Mouse (Mus musculus): ENCODE results near the gene Vmn2r22. TPM values are rescaled to one million over a fixed set of nuclear protein-coding genes. Genes with fewer than 3 reads are reported as not detected.
"Not testable (repeated sequence)": the region's sequence is repeated elsewhere in the genome, so short reads cannot be mapped to it uniquely, and the experiment has no call there.

Vmn2r22 gene
- polyA plus RNA-seq (2015; fragmentation: Nextera tagmentation; extraction: Ambion mirVana), result not detected in 2 replicates

DNA sequence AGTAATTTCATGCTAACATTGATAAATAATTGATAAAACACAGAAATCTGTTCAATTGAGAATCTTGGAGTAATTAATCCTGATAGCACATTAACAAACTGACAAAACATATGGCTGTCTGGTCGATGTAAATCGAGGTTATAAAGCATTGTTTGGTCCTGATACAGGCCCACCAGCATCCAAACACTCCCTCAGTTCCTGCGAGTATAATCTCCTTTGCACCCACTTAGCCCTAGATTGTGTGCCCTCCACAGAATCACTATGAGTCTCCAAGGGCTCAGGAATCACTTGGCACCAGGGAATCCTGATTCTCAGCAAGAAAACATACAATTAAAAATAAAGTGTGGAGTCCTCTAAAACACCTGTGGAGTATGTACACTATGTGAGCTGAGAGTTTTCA is at the start of gene Vmn2r22:
TSS of gene Vmn2r22 (minus strand) at position 101 of the 400 bp plus-strand sequence.
- H3K9ac ChIP-seq (ENCODE audit: low read depth, low read length); H3K36me3 ChIP-seq (ENCODE audit: control insufficient read depth, insufficient read depth, low read length); H3K4me2 ChIP-seq (ENCODE audit: low read length); H3K4me3 ChIP-seq (ENCODE audit: low read length); H3K4me1 ChIP-seq (ENCODE audit: control insufficient read depth, insufficient read depth, low read depth, low read length); H3K9me3 ChIP-seq (ENCODE audit: control insufficient read depth, low read length); ATAC-seq; H3K27me3 ChIP-seq (replicated peaks; ENCODE audit: control insufficient read depth, insufficient read depth, low read length); H3K27ac ChIP-seq (ENCODE audit: low read depth, low read length): not testable (repeated sequence)
- 75% methylated on average over 3 of the region's 3 CpGs for WGBS

- Histone ChIP-seq H3K27ac (ENCODE audit: low read depth, low read length) (no peak overlapping the region), H3K4me3 (ENCODE audit: low read length) (no peak overlapping the region), H3K4me2 (ENCODE audit: low read length) (no peak overlapping the region), H3K4me1 (ENCODE audit: control insufficient read depth, insufficient read depth, low read depth, low read length) (no peaks in the 10 kb centered on the region), H3K27me3 (replicated peaks; ENCODE audit: control insufficient read depth, insufficient read depth, low read length) (no peaks in the 10 kb centered on the region), H3K9ac (ENCODE audit: low read depth, low read length) (no peak overlapping the region), H3K9me3 (ENCODE audit: control insufficient read depth, low read length) (no peaks in the 10 kb centered on the region), H3K36me3 (ENCODE audit: control insufficient read depth, insufficient read depth, low read length) (no peaks in the 10 kb centered on the region)
- peak; percentile 56; the same call in 1 of the 2 replicates for ATAC-seq
Measured at GRCm38 (mm10) chr6:123697213-123697612, 46.7 kb upstream of the Vmn2r22 start.

DNA sequence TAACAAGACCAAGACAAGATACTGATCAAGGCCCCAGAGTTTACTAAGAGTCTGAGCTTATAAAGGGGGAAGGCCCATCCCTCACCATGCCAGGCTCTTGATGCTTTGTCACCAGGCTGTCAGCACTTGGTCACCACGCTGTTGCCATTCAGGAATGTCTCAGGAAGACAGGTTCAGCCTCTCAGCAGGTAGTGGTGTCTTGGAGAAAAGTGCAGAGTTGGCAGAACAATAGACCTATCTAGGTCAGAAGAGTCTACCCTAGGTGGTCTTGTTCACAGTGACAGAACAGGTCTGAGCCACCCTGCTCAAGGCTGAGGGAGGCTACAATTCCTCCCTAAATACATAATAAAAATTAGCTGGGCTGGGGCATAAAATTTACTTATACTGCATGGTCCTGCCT is 46.1 kb upstream of the Vmn2r22 start:
- not testable (repeated sequence) for H3K4me1 ChIP-seq (ENCODE audit: control insufficient read depth, insufficient read depth, low read depth, low read length); ATAC-seq; H3K27me3 ChIP-seq (replicated peaks; ENCODE audit: control insufficient read depth, insufficient read depth, low read length); H3K27ac ChIP-seq (ENCODE audit: low read depth, low read length); H3K36me3 ChIP-seq (ENCODE audit: control insufficient read depth, insufficient read depth, low read length); H3K4me3 ChIP-seq (ENCODE audit: low read length); H3K9me3 ChIP-seq (ENCODE audit: control insufficient read depth, low read length); H3K9ac ChIP-seq (ENCODE audit: low read depth, low read length); H3K4me2 ChIP-seq (ENCODE audit: low read length)
- 13% methylated on average over 1 of the region's 1 CpGs for whole genome bisulfite sequencing

GRCm38 (mm10) chr6:123657040-123657439 is 6.5 kb upstream of the Vmn2r22 start:
- H3K4me3 ChIP-seq (ENCODE audit: low read length), result no peak overlapping the region
- no peak for ATAC-seq
- H3K27ac ChIP-seq (ENCODE audit: low read depth, low read length), result no peak overlapping the region
- no peaks in the 10 kb centered on the region for H3K4me1 ChIP-seq (ENCODE audit: control insufficient read depth, insufficient read depth, low read depth, low read length)
- H3K9me3 ChIP-seq (ENCODE audit: control insufficient read depth, low read length), result no peaks in the 10 kb centered on the region
- no peak overlapping the region for H3K9ac ChIP-seq (ENCODE audit: low read depth, low read length)
- no peaks in the 10 kb centered on the region for H3K36me3 ChIP-seq (ENCODE audit: control insufficient read depth, insufficient read depth, low read length)
- WGBS, result 55% methylated on average over 6 of the region's 6 CpGs
- no peaks in the 10 kb centered on the region for H3K27me3 ChIP-seq (replicated peaks; ENCODE audit: control insufficient read depth, insufficient read depth, low read length)
- no peak overlapping the region for H3K4me2 ChIP-seq (ENCODE audit: low read length)

GRCm38 (mm10) chr6:123639394-123639793 is 11.1 kb downstream of the Vmn2r22 start:
- H3K4me1 ChIP-seq (ENCODE audit: control insufficient read depth, insufficient read depth, low read depth, low read length); H3K4me3 ChIP-seq (ENCODE audit: low read length); H3K36me3 ChIP-seq (ENCODE audit: control insufficient read depth, insufficient read depth, low read length); H3K9me3 ChIP-seq (ENCODE audit: control insufficient read depth, low read length); H3K4me2 ChIP-seq (ENCODE audit: low read length); H3K9ac ChIP-seq (ENCODE audit: low read depth, low read length); ATAC-seq; H3K27ac ChIP-seq (ENCODE audit: low read depth, low read length); H3K27me3 ChIP-seq (replicated peaks; ENCODE audit: control insufficient read depth, insufficient read depth, low read length): not testable (repeated sequence)
- WGBS, result 83% methylated on average over 4 of the region's 4 CpGs

DNA sequence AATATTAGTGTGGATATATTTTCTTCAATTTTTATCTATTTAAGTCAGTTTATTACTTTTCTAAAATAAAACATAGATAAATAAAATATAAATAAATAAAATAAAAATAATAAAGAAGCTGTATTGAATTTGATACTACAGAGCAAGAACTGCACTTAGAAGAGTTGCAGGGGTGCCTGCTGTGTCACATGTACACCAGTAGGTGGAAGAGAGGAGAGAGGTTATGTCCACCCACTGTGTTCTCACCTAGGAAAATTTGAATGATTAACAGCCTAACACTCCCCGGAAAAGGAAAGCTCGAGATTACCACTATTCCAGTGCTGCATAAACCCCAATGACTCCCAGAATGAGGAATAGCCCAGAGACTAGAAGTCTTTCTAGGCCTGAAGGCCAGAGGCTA is 26.7 kb downstream of the Vmn2r22 start:
- WGBS, result no CpG with 5 or more reads among the region's 2 CpGs
- ATAC-seq, result not testable (repeated sequence)

GRCm38 (mm10) chr6:123588368-123588767 is 62.2 kb downstream of the Vmn2r22 start:
- not testable (repeated sequence) for H3K36me3 ChIP-seq (ENCODE audit: control insufficient read depth, insufficient read depth, low read length); H3K4me1 ChIP-seq (ENCODE audit: control insufficient read depth, insufficient read depth, low read depth, low read length); H3K9ac ChIP-seq (ENCODE audit: low read depth, low read length); H3K27ac ChIP-seq (ENCODE audit: low read depth, low read length); ATAC-seq; H3K4me2 ChIP-seq (ENCODE audit: low read length); H3K9me3 ChIP-seq (ENCODE audit: control insufficient read depth, low read length); H3K4me3 ChIP-seq (ENCODE audit: low read length); H3K27me3 ChIP-seq (replicated peaks; ENCODE audit: control insufficient read depth, insufficient read depth, low read length)
- WGBS, result no CpG with 5 or more reads among the region's 5 CpGs

More for the DNA sequence above, 26.7 kb downstream of the Vmn2r22 start:
- not testable (repeated sequence) for H3K9ac ChIP-seq (ENCODE audit: low read depth, low read length); H3K9me3 ChIP-seq (ENCODE audit: control insufficient read depth, low read length); H3K27me3 ChIP-seq (replicated peaks; ENCODE audit: control insufficient read depth, insufficient read depth, low read length); H3K36me3 ChIP-seq (ENCODE audit: control insufficient read depth, insufficient read depth, low read length); H3K27ac ChIP-seq (ENCODE audit: low read depth, low read length); H3K4me3 ChIP-seq (ENCODE audit: low read length); H3K4me1 ChIP-seq (ENCODE audit: control insufficient read depth, insufficient read depth, low read depth, low read length); H3K4me2 ChIP-seq (ENCODE audit: low read length)

DNA sequence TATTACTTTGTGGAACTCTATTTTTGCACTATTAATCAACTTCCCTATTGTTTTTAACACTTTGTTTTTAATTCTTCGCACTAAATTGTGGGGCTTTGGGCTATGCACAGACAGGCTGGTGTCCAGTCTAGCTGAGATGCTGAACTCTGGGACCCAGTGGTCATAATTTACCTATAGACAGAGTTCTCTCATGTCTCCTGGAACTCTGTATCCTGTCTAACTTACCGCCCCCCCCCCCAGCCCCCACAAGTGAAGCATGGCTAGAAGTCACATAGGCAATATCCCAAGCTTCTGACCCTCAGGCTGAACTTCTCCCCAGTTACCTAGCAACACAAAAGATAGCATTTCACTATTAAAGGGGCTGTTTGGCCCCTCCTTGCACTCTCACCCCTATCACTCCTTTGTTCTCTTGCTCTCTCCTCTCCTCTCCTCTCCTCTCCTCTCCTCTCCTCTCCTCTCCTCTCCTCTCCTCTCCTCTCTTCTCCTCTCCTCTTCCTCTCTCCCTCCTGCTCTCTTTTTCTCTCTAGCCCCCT is 62.7 kb downstream of the Vmn2r22 start:
- H3K9ac ChIP-seq (ENCODE audit: low read depth, low read length); ATAC-seq; H3K27me3 ChIP-seq (replicated peaks; ENCODE audit: control insufficient read depth, insufficient read depth, low read length); H3K4me2 ChIP-seq (ENCODE audit: low read length); H3K4me1 ChIP-seq (ENCODE audit: control insufficient read depth, insufficient read depth, low read depth, low read length); H3K36me3 ChIP-seq (ENCODE audit: control insufficient read depth, insufficient read depth, low read length); H3K9me3 ChIP-seq (ENCODE audit: control insufficient read depth, low read length); H3K4me3 ChIP-seq (ENCODE audit: low read length); H3K27ac ChIP-seq (ENCODE audit: low read depth, low read length): not testable (repeated sequence)
- no CpG with 5 or more reads among the region's 2 CpGs for WGBS

GRCm38 (mm10) chr6:123583988-123584387 is 66.5 kb downstream of the Vmn2r22 start:
- H3K9ac ChIP-seq (ENCODE audit: low read depth, low read length); H3K4me2 ChIP-seq (ENCODE audit: low read length); H3K36me3 ChIP-seq (ENCODE audit: control insufficient read depth, insufficient read depth, low read length); ATAC-seq; H3K9me3 ChIP-seq (ENCODE audit: control insufficient read depth, low read length); H3K4me3 ChIP-seq (ENCODE audit: low read length); H3K27me3 ChIP-seq (replicated peaks; ENCODE audit: control insufficient read depth, insufficient read depth, low read length); H3K27ac ChIP-seq (ENCODE audit: low read depth, low read length); H3K4me1 ChIP-seq (ENCODE audit: control insufficient read depth, insufficient read depth, low read depth, low read length): not testable (repeated sequence)
- no CpG with 5 or more reads among the region's 1 CpGs for WGBS

DNA sequence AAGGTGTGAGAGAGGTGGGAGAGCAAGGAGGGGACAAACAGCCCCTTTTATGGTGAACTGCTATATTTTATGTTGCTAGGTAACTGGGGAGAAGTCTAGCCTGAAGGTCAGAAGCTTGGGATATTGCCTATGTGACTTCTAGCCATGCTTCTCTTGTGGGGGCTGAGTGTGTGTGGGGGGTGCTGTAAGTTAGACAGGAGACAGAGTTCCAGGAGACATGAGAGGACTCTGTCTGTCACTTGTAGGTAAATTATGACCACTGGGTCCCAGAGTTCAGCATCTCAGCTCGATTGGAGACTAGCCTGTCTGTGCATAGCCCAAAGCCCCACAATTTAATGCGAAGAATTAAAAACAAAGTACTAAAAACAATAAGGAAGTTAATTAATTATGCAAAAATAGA is 75.8 kb downstream of the Vmn2r22 start:
- H3K4me2 ChIP-seq (ENCODE audit: low read length); H3K9ac ChIP-seq (ENCODE audit: low read depth, low read length); H3K4me3 ChIP-seq (ENCODE audit: low read length); H3K36me3 ChIP-seq (ENCODE audit: control insufficient read depth, insufficient read depth, low read length); ATAC-seq; H3K27ac ChIP-seq (ENCODE audit: low read depth, low read length); H3K27me3 ChIP-seq (replicated peaks; ENCODE audit: control insufficient read depth, insufficient read depth, low read length); H3K9me3 ChIP-seq (ENCODE audit: control insufficient read depth, low read length); H3K4me1 ChIP-seq (ENCODE audit: control insufficient read depth, insufficient read depth, low read depth, low read length): not testable (repeated sequence)
- WGBS, result no CpG with 5 or more reads among the region's 2 CpGs
